Mouse (Mus musculus) limb, embryonic 14.5 days (tissue): ENCODE data around the gene B4galt2. TPM values are rescaled to one million over a fixed set of nuclear protein-coding genes. Genes with fewer than 3 reads are reported as not detected.

ENCODE experiments used
- ATAC-seq: fragments of 200-750 bp; cut with Nextera tagmentation; 2 replicates; pipeline ENCODE4 v1.8.0; 2017; ENCODE audit warnings: low read depth, moderate number of reproducible peaks, moderate TSS enrichment; ENCODE audit not compliant: low FRiP score
- DNase-seq: peaks from one replicate; pipeline ENCODE4 v3.0.0-alpha.2; 2015; ENCODE audit warnings: low spot score
- H3K27ac ChIP-seq: fragments of 300-500 bp; sonication (generic); replicated peaks from 2 replicates; pipeline ENCODE4 v1.5.1; 2014; ENCODE audit warnings: low read depth, mild to moderate bottlenecking, low read length, moderate library complexity, mixed read lengths
- H3K27me3 ChIP-seq: fragments of 300-500 bp; sonication (generic); 2 replicates; pipeline ENCODE4 v1.6.1; 2014; ENCODE audit warnings: low read length, mixed read lengths; ENCODE audit not compliant: control insufficient read depth, insufficient read depth
- H3K36me3 ChIP-seq: fragments of 300-500 bp; sonication (generic); 2 replicates; pipeline ENCODE4 v1.6.1; 2014; ENCODE audit warnings: mild to moderate bottlenecking, low read length, moderate library complexity, mixed read lengths; ENCODE audit not compliant: control insufficient read depth, insufficient read depth
- H3K4me1 ChIP-seq: fragments of 300-500 bp; sonication (generic); 2 replicates; pipeline ENCODE4 v1.6.1; 2014; ENCODE audit warnings: antibody characterized with exemption, low read length, mixed read lengths; ENCODE audit not compliant: control insufficient read depth, insufficient read depth
- H3K4me2 ChIP-seq: fragments of 300-500 bp; sonication (generic); replicated peaks from 2 replicates; pipeline ENCODE4 v1.6.1; 2014; ENCODE audit warnings: low read depth, mild to moderate bottlenecking, low read length, moderate library complexity; ENCODE audit not compliant: severe bottlenecking
- H3K4me3 ChIP-seq: fragments of 300-500 bp; sonication (generic); replicated peaks from 2 replicates; pipeline ENCODE4 v1.5.1; 2014; ENCODE audit warnings: low read length
- H3K9ac ChIP-seq: fragments of 300-500 bp; sonication (generic); 2 replicates; pipeline ENCODE4 v1.6.1; 2014; ENCODE audit warnings: mild to moderate bottlenecking, low read depth, low read length, moderate library complexity; ENCODE audit not compliant: severe bottlenecking
- H3K9me3 ChIP-seq: fragments of 300-500 bp; sonication (generic); 2 replicates; pipeline ENCODE4 v1.6.1; 2016; ENCODE audit warnings: low read length; ENCODE audit not compliant: control insufficient read depth
- POLR2A ChIP-seq: fragments of 200-500 bp; IDR thresholded peaks from 2 replicates; pipeline ENCODE4 v1.8.0; 2012; ENCODE audit warnings: inconsistent platforms, mild to moderate bottlenecking, moderate library complexity, borderline replicate concordance; ENCODE audit not compliant: insufficient read depth, insufficient read length; ENCODE audit errors: extremely low read depth
- WGBS: fragments of 180-500 bp; shearing (Covaris S2); extraction: QIAGEN DNeasy Blood & Tissue Kit; methylation state at CpG from one replicate; pipeline ENCODE4 v1.1.7; 2014; 5-methylcytosine and 5-hydroxymethylcytosine counted together
- polyA plus RNA-seq, 2 experiments: library from polyadenylated mRNA; depleted of rRNA in 1 of 2; stranded (reverse) in 1 of 2; unstranded in 1 of 2; fragments of >200 nt; fragmentation: Nextera tagmentation in 1 of 2; extraction: Ambion mirVana in 1 of 2; gene quantifications; 2 replicates each; pipeline versions ENCODE4 v1.2.1 to v1.2.3; 2012 to 2014

The B4galt2 gene
- polyA plus RNA-seq, 2 experiments, result 43.4 to 95.4 TPM

DNA sequence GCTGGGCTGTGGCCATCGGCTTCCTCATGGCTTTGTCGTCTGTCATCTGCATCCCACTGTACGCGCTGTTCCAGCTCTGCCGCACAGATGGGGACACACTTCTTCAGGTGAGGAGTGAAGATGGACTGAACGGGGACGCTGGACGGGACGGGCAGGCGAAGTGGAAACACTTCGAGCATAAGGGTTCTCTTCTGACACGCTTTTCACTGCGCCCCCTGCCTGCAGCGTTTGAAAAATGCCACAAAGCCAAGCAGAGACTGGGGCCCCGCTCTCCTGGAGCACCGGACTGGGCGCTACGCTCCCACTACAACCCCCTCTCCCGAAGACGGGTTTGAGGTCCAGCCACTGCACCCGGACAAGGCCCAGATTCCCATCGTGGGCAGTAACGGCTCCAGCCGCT lies 15.5 kb downstream of the B4galt2 start:
- DNase-seq (peak; percentile 40), ATAC-seq (0 out of 2 replicates have a peak, but pooled peaks have one; percentile 13)
- 26% methylated on average over 22 of the region's 24 CpGs for WGBS
- H3K36me3 ChIP-seq, result 0 out of 2 replicates have a peak, but pooled peaks cover 4% of the 10 kb centered on the region
- H3K4me3 ChIP-seq, result no peak overlapping the region
- peak overlapping the region; percentile 13; the same call in 1 of the 2 replicates for H3K4me2 ChIP-seq
- H3K27ac ChIP-seq, result no peak overlapping the region
- TF ChIP-seq POLR2A, result no peak
- no peaks in the 10 kb centered on the region for H3K27me3 ChIP-seq
- H3K9ac ChIP-seq, result peak overlapping the region; percentile 32; the same call in 1 of the 2 replicates
- H3K9me3 ChIP-seq, result no peaks in the 10 kb centered on the region
- peaks cover 15% of the 10 kb centered on the region; the same call in 1 of the 2 replicates for H3K4me1 ChIP-seq

DNA sequence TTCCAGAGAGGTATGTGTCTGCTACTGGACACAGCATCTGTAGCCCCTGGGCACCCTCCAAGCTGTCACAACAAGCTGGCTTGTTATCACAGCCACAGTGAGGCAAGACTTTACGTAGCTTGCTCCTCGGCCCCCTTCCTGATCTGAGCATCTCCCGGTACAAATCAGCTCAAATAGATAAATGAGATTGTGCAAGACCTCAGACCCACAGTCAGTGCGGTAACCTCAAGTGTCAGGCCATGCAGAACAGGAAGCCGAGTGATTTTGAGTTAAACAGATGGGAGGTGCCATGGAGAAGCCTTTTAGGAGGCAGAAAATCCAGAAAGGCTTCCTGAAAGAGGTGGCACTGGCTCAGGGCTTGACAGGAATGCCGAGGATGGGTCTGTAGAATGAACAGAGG lies 16.3 kb downstream of the B4galt2 start:
- ATAC-seq, result no peak
- WGBS, result 76% methylated on average over 6 of the region's 6 CpGs
- no peak for TF ChIP-seq POLR2A
- Histone ChIP-seq H3K36me3 (0 out of 2 replicates have a peak, but pooled peaks cover 4% of the 10 kb centered on the region), H3K27ac (no peak overlapping the region), H3K4me2 (no peak overlapping the region), H3K4me3 (no peak overlapping the region), H3K9me3 (no peaks in the 10 kb centered on the region), H3K4me1 (peaks cover 12% of the 10 kb centered on the region; the same call in 1 of the 2 replicates), H3K9ac (no peak overlapping the region), H3K27me3 (no peaks in the 10 kb centered on the region)
- no peak for DNase-seq

DNA sequence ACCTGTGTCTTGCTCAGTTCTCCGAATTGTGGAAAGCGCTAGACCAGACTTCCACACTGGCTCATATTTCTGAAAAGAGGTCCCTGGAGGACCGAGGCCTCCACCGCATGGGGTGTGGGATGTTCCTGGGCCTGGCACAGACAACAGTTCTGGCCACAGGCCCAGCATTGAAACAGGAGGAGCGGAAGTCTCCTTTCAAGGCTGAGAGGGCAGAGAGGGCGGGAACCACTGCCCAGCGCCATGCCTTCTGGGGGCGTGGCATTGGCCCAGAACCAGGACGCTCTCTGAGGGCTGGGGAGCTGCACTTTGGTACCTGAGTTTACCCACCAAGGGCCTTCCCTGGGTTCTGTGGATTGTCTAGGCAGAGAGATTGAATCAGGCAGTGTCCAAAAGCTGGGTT lies 17.2 kb downstream of the B4galt2 start:
- no peaks in the 10 kb centered on the region for H3K9me3 ChIP-seq
- no peak for TF ChIP-seq POLR2A
- DNase-seq (no peak), ATAC-seq (no peak)
- 55% methylated on average over 9 of the region's 9 CpGs for WGBS
- H3K27me3 ChIP-seq, result no peaks in the 10 kb centered on the region
- no peak overlapping the region for H3K27ac ChIP-seq
- no peak overlapping the region for H3K4me2 ChIP-seq
- no peak overlapping the region for H3K9ac ChIP-seq
- H3K4me3 ChIP-seq, result no peak overlapping the region
- H3K4me1 ChIP-seq, result peaks cover 12% of the 10 kb centered on the region; the same call in 1 of the 2 replicates
- 0 out of 2 replicates have a peak, but pooled peaks cover 4% of the 10 kb centered on the region for H3K36me3 ChIP-seq

DNA sequence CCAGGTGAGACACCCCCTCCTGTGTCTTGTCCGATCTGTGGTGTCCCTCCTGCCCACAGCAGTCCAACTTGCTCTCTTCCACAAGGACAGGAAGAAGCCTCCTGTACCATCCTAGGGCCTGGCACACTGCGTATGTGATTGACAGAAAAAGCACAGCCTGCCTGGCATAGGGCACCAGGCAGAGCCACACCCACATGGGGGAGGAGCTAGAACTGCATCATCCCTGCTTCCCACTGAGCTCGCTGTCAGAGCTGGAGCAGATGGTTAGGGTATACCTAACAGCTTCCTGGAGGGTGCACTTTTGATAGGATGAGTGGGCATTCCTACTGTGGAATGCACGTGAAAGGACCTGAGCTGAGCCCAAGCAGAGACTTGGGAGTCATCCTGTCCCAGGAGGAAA lies 20.5 kb downstream of the B4galt2 start:
- Histone ChIP-seq H3K9me3 (no peaks in the 10 kb centered on the region), H3K27me3 (no peaks in the 10 kb centered on the region), H3K4me2 (no peak overlapping the region), H3K9ac (no peak overlapping the region), H3K27ac (no peak overlapping the region), H3K4me3 (no peak overlapping the region), H3K36me3 (0 out of 2 replicates have a peak, but pooled peaks cover 6% of the 10 kb centered on the region), H3K4me1 (peaks cover 9% of the 10 kb centered on the region; the same call in 1 of the 2 replicates)
- WGBS, result 39% methylated on average over 4 of the region's 4 CpGs
- no peak for ATAC-seq
- TF ChIP-seq POLR2A, result no peak
- no peak for DNase-seq

DNA sequence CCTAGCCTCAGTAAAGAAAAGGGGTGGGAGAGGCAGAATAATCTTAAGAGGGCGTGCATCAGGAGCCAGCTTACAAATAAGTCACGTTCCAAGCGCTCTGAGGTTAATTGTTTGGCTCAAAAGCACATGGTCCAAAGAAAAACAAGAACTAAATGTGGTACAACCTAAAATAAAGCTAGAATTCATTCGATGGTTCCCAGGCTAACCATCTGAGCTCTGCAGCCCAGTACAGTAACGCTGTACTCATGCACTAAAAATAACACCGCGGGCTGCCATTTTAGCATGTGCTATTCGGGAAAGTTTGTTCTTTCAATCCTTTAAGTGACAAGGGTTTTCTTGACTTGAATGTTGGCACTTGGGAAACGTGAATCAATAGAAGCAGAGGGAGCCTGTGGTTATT lies 22.7 kb downstream of the B4galt2 start:
- no peak for DNase-seq
- no peak for TF ChIP-seq POLR2A
- H3K27ac ChIP-seq, result no peak overlapping the region

DNA sequence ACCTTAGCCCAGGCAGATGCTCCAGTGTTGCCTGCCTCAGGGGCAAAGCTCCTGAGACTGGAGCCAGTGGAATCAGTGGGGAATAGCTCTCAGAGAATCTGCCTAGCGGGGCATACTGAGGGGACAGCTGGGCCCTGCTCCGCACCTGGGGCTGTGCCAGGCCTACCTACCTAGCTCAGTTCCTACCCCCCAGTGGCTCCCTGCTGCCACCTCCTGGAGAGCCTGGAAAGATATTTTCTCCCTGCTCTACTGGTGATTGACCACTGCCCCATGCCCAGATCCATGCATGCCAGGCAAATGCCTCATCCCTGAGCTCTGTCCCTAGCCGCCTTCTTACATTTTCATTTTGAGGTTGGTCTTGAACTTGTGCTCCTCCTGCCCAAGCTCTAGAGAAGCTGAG lies 24.5 kb downstream of the B4galt2 start:
- Histone ChIP-seq H3K27ac (no peak overlapping the region), H3K4me1 (no peaks in the 10 kb centered on the region), H3K9me3 (no peaks in the 10 kb centered on the region), H3K36me3 (peaks cover 15% of the 10 kb centered on the region), H3K9ac (no peak overlapping the region), H3K4me2 (no peak overlapping the region), H3K4me3 (no peak overlapping the region), H3K27me3 (no peaks in the 10 kb centered on the region)
- DNase-seq (no peak), ATAC-seq (no peak)
- WGBS, result 74% methylated on average over 3 of the region's 3 CpGs
- TF ChIP-seq POLR2A, result no peak

More for the DNA sequence above, 22.7 kb downstream of the B4galt2 start:
- 81% methylated on average over 9 of the region's 9 CpGs for WGBS
- no peak overlapping the region for H3K4me2 ChIP-seq
- no peak overlapping the region for H3K4me3 ChIP-seq
- no peaks in the 10 kb centered on the region for H3K9me3 ChIP-seq
- no peak overlapping the region for H3K9ac ChIP-seq
- H3K4me1 ChIP-seq, result no peaks in the 10 kb centered on the region
- no peak for ATAC-seq
- no peaks in the 10 kb centered on the region for H3K27me3 ChIP-seq
- peaks cover 19% of the 10 kb centered on the region for H3K36me3 ChIP-seq
